ENCODE assay signal across 12 mouse cellular contexts in the genomic region with DNA sequence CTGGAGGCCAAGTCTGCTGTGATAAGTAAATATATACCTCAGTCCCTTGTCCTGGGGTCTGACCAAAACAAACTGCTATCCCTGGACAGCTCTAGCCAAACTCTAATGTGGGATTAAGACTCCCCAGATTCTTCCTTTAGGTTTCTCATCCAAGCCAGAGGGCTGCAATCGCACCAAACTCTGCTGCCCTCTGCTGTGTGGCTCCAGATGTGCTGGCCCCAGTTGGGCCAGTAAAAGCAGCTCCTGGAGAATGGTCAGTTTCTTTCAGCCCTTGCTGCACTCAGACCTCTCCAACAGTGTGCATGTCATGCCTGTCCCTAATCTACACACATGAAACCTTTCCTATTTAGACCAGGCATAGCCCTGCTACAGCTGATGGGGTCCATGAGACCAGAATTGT. TPM values are rescaled to one million over a fixed set of nuclear protein-coding genes. Genes with fewer than 3 reads are reported as not detected.
DNase-seq lines count a peak whose midpoint lies in the region; ATAC-seq and TF ChIP-seq lines count a peak whose summit lies in the region.
"Had no signal": no experiment of that assay in that cellular context is flagged by ENCODE, and none has a peak within 500 bp of the region (broad histone marks: within the 10 kb centered on the region; RNA-seq: fewer than 3 reads in every experiment).

No protein-coding gene starts in this region.

- ATAC-seq in midbrain, embryonic 13.5 days, result no peak
- ATAC-seq in megakaryocyte progenitor cell, adult 5-6 weeks (replicated peaks; ENCODE audit: poor library complexity), result 0 out of 2 replicates have a peak, but pooled peaks have one; percentile 29
- ATAC-seq: forebrain, embryonic 13.5 days; midbrain, embryonic 16.5 days had no signal

- H3K36me3 ChIP-seq in heart, adult 2 months (ENCODE audit: control insufficient read depth, insufficient read depth, low read length), result no peaks in the 10 kb centered on the region
- H3K36me3 ChIP-seq in midbrain, embryonic 10.5 days, result no peaks in the 10 kb centered on the region
- no peaks in the 10 kb centered on the region for H3K36me3 ChIP-seq in midbrain, embryonic 13.5 days

- no peak overlapping the region for H3K4me2 ChIP-seq in midbrain, embryonic 13.5 days (replicated peaks)
- H3K4me2 ChIP-seq: forebrain, embryonic 13.5 days had no signal

- no peak overlapping the region for H3K9ac ChIP-seq in heart, adult 2 months (ENCODE audit: low read depth, low read length)
- H3K9ac ChIP-seq in midbrain, embryonic 13.5 days (replicated peaks), result no peak overlapping the region
- H3K9ac ChIP-seq: forebrain, embryonic 13.5 days had no signal

- no peaks in the 10 kb centered on the region for H3K27me3 ChIP-seq in heart, adult 2 months (ENCODE audit: control insufficient read depth, insufficient read depth, low read length)
- 0 out of 2 replicates have a peak, but pooled peaks cover 5% of the 10 kb centered on the region for H3K27me3 ChIP-seq in midbrain, embryonic 10.5 days (ENCODE audit: low read depth, poor library complexity, severe bottlenecking)
- H3K27me3 ChIP-seq in midbrain, embryonic 13.5 days, result no peaks in the 10 kb centered on the region
- H3K27me3 ChIP-seq: forebrain, embryonic 13.5 days had no signal

- peaks cover 2% of the 10 kb centered on the region; the same call in 1 of the 2 replicates for H3K4me1 ChIP-seq in heart, adult 2 months (ENCODE audit: control insufficient read depth, insufficient read depth, low read length)
- H3K4me1 ChIP-seq in midbrain, embryonic 10.5 days, result no peaks in the 10 kb centered on the region
- H3K4me1 ChIP-seq in midbrain, embryonic 13.5 days (replicated peaks), result no peaks in the 10 kb centered on the region
- no peaks in the 10 kb centered on the region; the same call in 1 of the 2 replicates for H3K4me1 ChIP-seq in bone marrow, adult 2 months (ENCODE audit: control insufficient read depth, insufficient read depth, low read length)
- H3K4me1 ChIP-seq: forebrain, embryonic 13.5 days had no signal

- H3K9me3 ChIP-seq in midbrain, embryonic 10.5 days (replicated peaks), result no peaks in the 10 kb centered on the region
- H3K9me3 ChIP-seq in midbrain, embryonic 13.5 days, result no peaks in the 10 kb centered on the region
- H3K9me3 ChIP-seq: forebrain, embryonic 13.5 days had no signal

- intact Hi-C loops in heart, adult 2 months (cut with DNase I), result loop anchor here (2.0 kb wide), 2 partner anchors 79 to 107 kb away; no protein-coding TSS in a partner anchor
- intact Hi-C loops in heart, postnatal 25 days (cut with DNase I), result loop anchor here (1.0 to 2.0 kb wide), 2 partner anchors 80 to 107 kb away; no protein-coding TSS in a partner anchor

- 10% methylated on average over 1 of the region's 1 CpGs for WGBS in heart, adult 2 months
- WGBS in midbrain, embryonic 10.5 days, result 48% methylated on average over 1 of the region's 1 CpGs
- WGBS in midbrain, embryonic 13.5 days, result 27% methylated on average over 1 of the region's 1 CpGs
- 35% methylated on average over 1 of the region's 1 CpGs for WGBS in bone marrow, adult 2 months

- DNase-seq in heart, adult 2 months, result peak; percentile 21 to 49
- no peak for DNase-seq in heart, postnatal 25 days (ENCODE audit: low spot score)
- DNase-seq in midbrain, embryonic 10.5 days (ENCODE audit: low spot score), result peak; percentile 20
- DNase-seq in spleen, adult 12 weeks (ENCODE audit: low spot score), result no peak
- DNase-seq in cerebellum, postnatal 14 days, result no peak
- DNase-seq: cerebellum, adult 8-10 months; right cerebral cortex, adult 18-20 months had no signal

- H3K27ac ChIP-seq in heart, adult 2 months, result no peak overlapping the region
- H3K27ac ChIP-seq in midbrain, embryonic 10.5 days (replicated peaks), result no peak overlapping the region
- H3K27ac ChIP-seq in midbrain, embryonic 13.5 days, result no peak overlapping the region
- no peak overlapping the region for H3K27ac ChIP-seq in bone marrow, adult 2 months (ENCODE audit: control insufficient read depth, insufficient read depth, low read depth, low read length, poor library complexity)
- H3K27ac ChIP-seq: forebrain, embryonic 13.5 days had no signal

- H3K4me3 ChIP-seq in heart, adult 2 months, result no peak overlapping the region
- H3K4me3 ChIP-seq in midbrain, embryonic 10.5 days, result no peak overlapping the region
- no peak overlapping the region for H3K4me3 ChIP-seq in midbrain, embryonic 13.5 days (replicated peaks)
- H3K4me3 ChIP-seq in bone marrow, adult 2 months (replicated peaks; ENCODE audit: control insufficient read depth, low read depth, low read length), result no peak overlapping the region
- H3K4me3 ChIP-seq: forebrain, embryonic 13.5 days had no signal

- TF ChIP-seq CTCF in heart, adult 2 months (IDR thresholded peaks at IDR 0.05), result peak; percentile 75
- peak; percentile 23; the same call in 1 of the 2 replicates for TF ChIP-seq CTCF in bone marrow, adult 2 months (IDR thresholded peaks at IDR 0.05; ENCODE audit: control insufficient read depth, insufficient read depth, low read length)

- TF ChIP-seq EP300 in heart, adult 2 months (IDR thresholded peaks at IDR 0.05; ENCODE audit: insufficient read depth, low read depth, low read length), result no peak

- no peak for TF ChIP-seq POLR2A in heart, adult 2 months (IDR thresholded peaks at IDR 0.05; ENCODE audit: insufficient read depth, low read depth, low read length)
- no peak for TF ChIP-seq POLR2A in bone marrow, adult 2 months (IDR thresholded peaks at IDR 0.05; ENCODE audit: borderline replicate concordance, control insufficient read depth, low read depth, low read length)

- H3K79me2 ChIP-seq in heart, adult 2 months (replicated peaks; ENCODE audit: control insufficient read depth, insufficient read depth, low read length), result no peaks in the 10 kb centered on the region

RNA-seq across cellular contexts. Expression of a gene that starts 8.7 kb away (rescaled TPM):
- 1 to 10 TPM; 1.5 to 1.9 TPM for total RNA-seq in heart, adult 2 months (2021)
- 2.1 and 4.1 TPM in 2 replicates for polyA plus RNA-seq in heart, adult 2 months (2012; rRNA removed)
- total RNA-seq in heart, postnatal 25 days (2021), result 1 to 10 TPM; 2.7 to 3.6 TPM
- 1.9 and 2.2 TPM in 2 replicates for polyA plus RNA-seq in midbrain, embryonic 10.5 days (2016; fragmentation: Nextera tagmentation; extraction: Ambion mirVana)
- polyA plus RNA-seq in midbrain, embryonic 13.5 days (2015; fragmentation: Nextera tagmentation; extraction: Ambion mirVana), result 0.93 and 1.3 TPM in 2 replicates
- not detected in 2 replicates for polyA plus RNA-seq in bone marrow, adult 2 months (2011; ENCODE audit: insufficient read depth, insufficient read length, low replicate concordance, missing spikeins)
- total RNA-seq in megakaryocyte progenitor cell, adult 5-6 weeks (2015), result not detected in 2 replicates
- total RNA-seq in megakaryocyte progenitor cell, adult 5-6 weeks (2017), result not detected in 2 replicates

RNA-seq across cellular contexts. Expression of a gene that starts 46.4 kb away (rescaled TPM):
- total RNA-seq in heart, adult 2 months (2021), result 1 to 10 TPM; 1.2 to 1.3 TPM
- 1.4 and 2.9 TPM in 2 replicates for polyA plus RNA-seq in heart, adult 2 months (2012; rRNA removed)
- total RNA-seq in heart, postnatal 25 days (2021), result 1 to 10 TPM in 1 of 2 experiments, under 1 TPM in 1; 0.84 to 1.2 TPM
- 1.3 and 1.5 TPM in 2 replicates for polyA plus RNA-seq in midbrain, embryonic 10.5 days (2016; fragmentation: Nextera tagmentation; extraction: Ambion mirVana)
- polyA plus RNA-seq in midbrain, embryonic 13.5 days (2015; fragmentation: Nextera tagmentation; extraction: Ambion mirVana), result 0.85 and 0.93 TPM in 2 replicates
- polyA plus RNA-seq in bone marrow, adult 2 months (2011; ENCODE audit: insufficient read depth, insufficient read length, low replicate concordance, missing spikeins), result 19.3 and 33.7 TPM in 2 replicates
- 46.5 and 54.2 TPM in 2 replicates for total RNA-seq in megakaryocyte progenitor cell, adult 5-6 weeks (2015)
- total RNA-seq in megakaryocyte progenitor cell, adult 5-6 weeks (2017), result 77.9 and 86.1 TPM in 2 replicates

Comparison
In these comparisons a context has a peak if more than half of its experiments do, and no peak if none do; other contexts are left out.
1. DNase-seq: peak in heart, adult 2 months (2 of 2) and midbrain, embryonic 10.5 days (single experiment); none in heart, postnatal 25 days (single experiment), spleen, adult 12 weeks (single experiment) and cerebellum, postnatal 14 days (0 of 2).